Mouse (Mus musculus) T-helper 2 cell (primary cell): ENCODE data around the gene Anapc16.

Experiments used
- in situ Hi-C: fragments of 300-600 bp; cut with MboI, MseI; formaldehyde crosslinking; loops from one replicate; pipeline ENCODE4 v1.15.1; 2025; ENCODE audit warnings: high pct_unique_total_duplicates

The Anapc16 gene

GRCm38 (mm10) chr10:60002673-60003212 lies at the start of gene Anapc16, which contains the start of gene Ascc1:
Gene Anapc16 (minus strand): TSS chr10:60003135.
Gene Ascc1 (plus strand): TSS chr10:60002805.
- in situ Hi-C loops = loop anchor here (5.0 kb wide), 2 partner anchors 45 to 105 kb away; no protein-coding TSS in a partner anchor

- in situ Hi-C loops = no loop called here
Measured at GRCm38 (mm10) chr10:60050581-60050980, 47.6 kb upstream of the Anapc16 start.

GRCm38 (mm10) chr10:60046696-60047095 lies 43.8 kb upstream of the Anapc16 start:
- in situ Hi-C loops = no loop called here

- in situ Hi-C loops = no loop called here
Measured at GRCm38 (mm10) chr10:60042350-60042922, 39.5 kb upstream of the Anapc16 start.

GRCm38 (mm10) chr10:60035744-60036143 lies 32.8 kb upstream of the Anapc16 start:
- in situ Hi-C loops = loop anchor here (10.0 kb wide), 1 partner anchor 641 kb away; the partner anchor contains the start of gene Gm10273

DNA sequence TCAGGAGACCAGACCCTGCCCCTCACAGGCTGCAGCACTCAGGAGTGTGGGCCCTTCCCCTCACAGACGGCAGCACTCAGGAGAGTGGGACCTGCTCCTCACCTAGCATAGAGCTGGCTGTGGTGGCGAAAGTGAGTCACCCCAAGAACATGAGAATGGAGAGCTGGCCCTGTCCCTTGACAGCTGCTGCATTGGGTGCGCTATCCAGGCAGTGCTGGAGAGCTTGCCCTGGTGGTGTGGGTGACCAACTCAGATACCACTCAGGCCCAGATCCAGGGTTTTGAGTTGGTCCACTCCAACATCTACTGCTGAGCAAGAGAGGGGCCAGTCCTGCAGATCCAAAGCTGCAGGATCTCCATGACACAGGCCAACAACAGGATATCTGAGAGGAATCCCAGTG lies 31.7 kb upstream of the Anapc16 start:
- in situ Hi-C loops = loop anchor here (10.0 kb wide), 1 partner anchor 640 kb away; the partner anchor contains the start of gene Gm10273

DNA sequence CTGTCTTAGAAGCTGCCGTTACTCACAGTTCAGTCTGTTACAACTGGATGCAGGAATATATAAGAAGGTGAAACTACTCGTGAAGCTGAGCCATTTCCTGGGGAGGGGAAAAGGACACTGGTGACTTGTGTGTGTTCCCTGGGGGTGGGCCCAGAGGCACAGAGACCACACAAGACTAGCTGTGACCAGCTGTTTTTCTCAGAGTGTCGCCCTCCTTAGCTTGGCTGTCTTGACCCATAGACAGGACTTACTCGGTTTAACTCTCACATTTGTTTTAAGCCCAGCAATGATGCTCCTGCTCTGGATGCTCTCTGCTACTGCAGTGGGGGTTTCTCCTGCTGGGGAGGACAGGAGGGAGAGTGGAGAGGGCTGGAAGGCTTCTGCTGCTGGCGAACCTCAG lies 30.1 kb upstream of the Anapc16 start:
- in situ Hi-C loops = loop anchor here (10.0 kb wide), 1 partner anchor 638 kb away; the partner anchor contains the start of gene Gm10273

GRCm38 (mm10) chr10:60032622-60033021 lies 29.7 kb upstream of the Anapc16 start:
- in situ Hi-C loops = loop anchor here (10.0 kb wide), 1 partner anchor 638 kb away; the partner anchor contains the start of gene Gm10273

- in situ Hi-C loops = loop anchor here (10.0 kb wide), 1 partner anchor 637 kb away; the partner anchor contains the start of gene Gm10273
Measured at GRCm38 (mm10) chr10:60031985-60032384, 29.1 kb upstream of the Anapc16 start.

DNA sequence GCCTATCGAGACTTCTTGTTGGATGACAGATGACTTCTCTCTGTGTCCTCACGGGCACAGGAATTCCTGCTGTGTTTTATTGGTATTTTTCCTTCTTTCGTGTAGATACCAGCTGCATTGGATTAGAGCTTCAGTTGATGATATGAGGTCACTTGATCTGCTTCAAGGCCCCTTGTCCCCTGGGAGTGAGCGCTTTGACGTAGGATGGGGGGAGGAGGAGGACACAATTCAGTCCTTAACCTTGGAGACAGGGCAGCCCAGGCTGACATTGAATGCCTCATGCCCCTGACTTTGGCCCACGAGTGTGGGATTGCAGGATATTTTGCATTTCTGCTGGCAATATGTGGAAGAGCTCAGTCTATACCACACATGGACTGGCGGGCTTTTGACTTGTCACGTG lies 28.6 kb upstream of the Anapc16 start:
- in situ Hi-C loops = loop anchor here (10.0 kb wide), 1 partner anchor 637 kb away; the partner anchor contains the start of gene Gm10273

- in situ Hi-C loops = no loop called here
Measured at GRCm38 (mm10) chr10:60029387-60029786, 26.5 kb upstream of the Anapc16 start.

GRCm38 (mm10) chr10:60028979-60029378 lies 26.0 kb upstream of the Anapc16 start:
- in situ Hi-C loops = no loop called here

GRCm38 (mm10) chr10:60028181-60028580 lies 25.2 kb upstream of the Anapc16 start:
- in situ Hi-C loops = no loop called here

- in situ Hi-C loops = no loop called here
Measured at GRCm38 (mm10) chr10:60027619-60028084, 24.7 kb upstream of the Anapc16 start.

DNA sequence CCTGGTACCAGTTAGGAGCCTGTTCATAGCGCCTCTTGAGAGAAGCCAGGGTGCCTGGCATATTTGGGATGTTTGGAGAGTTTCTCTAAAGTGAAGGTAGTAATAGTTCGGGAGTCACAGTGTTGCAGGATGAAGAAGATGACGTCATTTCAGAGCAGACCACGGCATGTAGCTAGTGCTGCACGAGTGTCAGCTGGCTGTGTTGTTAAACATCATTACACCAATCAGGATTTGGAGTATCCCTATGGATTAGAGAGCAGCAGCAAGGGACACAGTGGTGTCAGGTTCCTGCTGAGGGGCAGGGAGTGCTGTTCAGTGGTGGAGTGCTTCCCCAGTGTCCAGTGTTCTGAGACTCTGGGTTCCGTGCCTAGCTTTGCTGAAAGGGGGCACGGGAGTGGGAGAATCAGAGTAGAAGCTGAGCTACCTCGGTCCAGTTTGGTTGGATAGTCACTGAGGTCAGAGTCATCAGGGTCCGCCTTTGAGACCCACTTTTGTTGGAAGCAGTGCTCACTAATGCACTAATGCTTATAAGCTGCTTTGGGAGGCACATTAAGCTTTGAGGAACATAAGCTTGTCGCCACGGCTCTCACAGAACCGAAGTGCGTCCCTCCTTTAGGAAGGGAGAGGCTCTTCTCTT lies 23.9 kb upstream of the Anapc16 start:
- in situ Hi-C loops = no loop called here

GRCm38 (mm10) chr10:60023751-60024150 lies 20.8 kb upstream of the Anapc16 start:
- in situ Hi-C loops = no loop called here

GRCm38 (mm10) chr10:60019299-60019698 lies 16.4 kb upstream of the Anapc16 start:
- in situ Hi-C loops = no loop called here

GRCm38 (mm10) chr10:60016223-60016622 lies 13.3 kb upstream of the Anapc16 start:
- in situ Hi-C loops = no loop called here

GRCm38 (mm10) chr10:60009115-60009514 lies 6.2 kb upstream of the Anapc16 start:
- in situ Hi-C loops = no loop called here

DNA sequence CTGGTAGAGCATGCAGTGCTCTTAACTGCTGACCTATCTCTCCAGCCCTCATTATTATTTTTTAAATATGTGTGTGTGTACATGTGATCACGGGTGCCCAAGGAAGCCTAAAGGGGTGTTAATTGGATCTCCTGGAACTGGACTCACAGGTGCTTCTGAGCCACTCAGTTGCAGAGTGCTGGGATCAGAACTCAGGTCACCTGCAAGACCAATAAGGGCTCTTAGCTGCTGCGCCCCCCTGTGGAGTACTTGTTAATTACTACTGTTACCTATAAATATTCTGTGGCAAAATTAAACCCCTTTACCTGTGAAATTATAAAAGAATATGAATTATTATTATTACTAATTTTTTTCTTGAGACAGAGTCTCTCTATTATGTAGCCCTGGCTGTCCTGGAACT lies 2.3 kb upstream of the Anapc16 start:
- in situ Hi-C loops = no loop called here

GRCm38 (mm10) chr10:60003847-60004246 lies 912 bp upstream of the Anapc16 start:
- in situ Hi-C loops = loop anchor here (5.0 kb wide), 2 partner anchors 47 to 107 kb away; no protein-coding TSS in a partner anchor

GRCm38 (mm10) chr10:60003213-60003752 lies 348 bp upstream of the Anapc16 start:
- in situ Hi-C loops = loop anchor here (5.0 kb wide), 2 partner anchors 46 to 106 kb away; no protein-coding TSS in a partner anchor
